Mouse (Mus musculus) adrenal gland, adult 8-10 months (tissue): ENCODE measurements around the gene Shb. TPM values are rescaled to one million over a fixed set of nuclear protein-coding genes. Genes with fewer than 3 reads are reported as not detected.

ENCODE experiments used
- DNase-seq: peaks from one replicate; pipeline ENCODE4 v3.0.0; 2022
- total RNA-seq, 4 experiments: library from RNA; stranded (reverse); gene quantifications; 2 replicates each; pipeline ENCODE4 v1.2.4; 2022

Gene Shb
- 100 to 1,000 TPM in 2 of 4 experiments, 10 to 100 TPM in 2; 39.5 to 104 (median 79.0) TPM for total RNA-seq

GRCm38 (mm10) chr4:45532375-45532774, at the start of gene Shb:
Shb (minus strand) TSS chr4:45532470.
- no peak for DNase-seq

- no peak for DNase-seq
Observed at GRCm38 (mm10) chr4:45581095-45581494, 48.8 kb upstream of the Shb start.

- no peak for DNase-seq
Observed at GRCm38 (mm10) chr4:45578554-45579370, 46.5 kb upstream of the Shb start.

GRCm38 (mm10) chr4:45577631-45578030, 45.4 kb upstream of the Shb start:
- DNase-seq = no peak

GRCm38 (mm10) chr4:45574614-45575169, 42.4 kb upstream of the Shb start:
- no peak for DNase-seq

GRCm38 (mm10) chr4:45569521-45569920, 37.3 kb upstream of the Shb start:
- peak; percentile 46 for DNase-seq

- DNase-seq = no peak
Observed at GRCm38 (mm10) chr4:45558211-45558610, 25.9 kb upstream of the Shb start.

GRCm38 (mm10) chr4:45552571-45552970, 20.3 kb upstream of the Shb start:
- no peak for DNase-seq

GRCm38 (mm10) chr4:45550970-45551369, 18.7 kb upstream of the Shb start:
- no peak for DNase-seq

- no peak for DNase-seq
Observed at GRCm38 (mm10) chr4:45549514-45549913, 17.2 kb upstream of the Shb start.

- DNase-seq = no peak
Observed at GRCm38 (mm10) chr4:45545851-45546250, 13.6 kb upstream of the Shb start.

GRCm38 (mm10) chr4:45543481-45544051, 11.3 kb upstream of the Shb start:
- no peak for DNase-seq

GRCm38 (mm10) chr4:45540151-45540933, 8.1 kb upstream of the Shb start:
- DNase-seq = no peak

GRCm38 (mm10) chr4:45539187-45539586, 6.9 kb upstream of the Shb start:
- no peak for DNase-seq

GRCm38 (mm10) chr4:45533436-45533940, 1.2 kb upstream of the Shb start:
- DNase-seq = no peak

GRCm38 (mm10) chr4:45530662-45531542, 1.4 kb downstream of the Shb start:
- peak; percentile 94 for DNase-seq

GRCm38 (mm10) chr4:45529986-45530597, 2.2 kb downstream of the Shb start:
- no peak for DNase-seq

- no peak for DNase-seq
Observed at GRCm38 (mm10) chr4:45529201-45529985, 2.9 kb downstream of the Shb start.

GRCm38 (mm10) chr4:45528355-45529198, 3.7 kb downstream of the Shb start:
- DNase-seq = no peak
